Mouse (Mus musculus): ENCODE data around the gene Slc31a1.

Slc31a1 gene

DNA sequence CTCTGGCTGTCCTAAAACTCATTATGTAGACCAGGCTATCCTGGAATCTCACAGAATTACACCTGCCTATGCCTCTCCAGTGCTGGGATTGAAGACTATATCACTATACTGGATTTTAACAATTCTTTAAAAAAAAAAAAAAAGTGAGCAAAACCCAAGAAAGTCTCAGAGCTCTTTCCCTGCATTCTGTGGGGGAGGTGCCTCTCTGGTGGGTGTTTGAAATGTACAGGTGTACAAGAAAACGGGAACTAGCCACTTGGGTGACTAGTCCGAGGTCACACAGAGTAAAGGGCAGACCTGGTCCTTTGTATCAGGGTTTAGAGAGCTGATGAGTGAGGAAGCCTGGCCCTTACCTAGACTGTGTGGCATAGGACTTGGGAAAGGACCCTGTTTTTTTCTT is 1.9 kb downstream of the Slc31a1 start:
- no peak for DNase-seq (ENCODE audit: low spot score)

DNA sequence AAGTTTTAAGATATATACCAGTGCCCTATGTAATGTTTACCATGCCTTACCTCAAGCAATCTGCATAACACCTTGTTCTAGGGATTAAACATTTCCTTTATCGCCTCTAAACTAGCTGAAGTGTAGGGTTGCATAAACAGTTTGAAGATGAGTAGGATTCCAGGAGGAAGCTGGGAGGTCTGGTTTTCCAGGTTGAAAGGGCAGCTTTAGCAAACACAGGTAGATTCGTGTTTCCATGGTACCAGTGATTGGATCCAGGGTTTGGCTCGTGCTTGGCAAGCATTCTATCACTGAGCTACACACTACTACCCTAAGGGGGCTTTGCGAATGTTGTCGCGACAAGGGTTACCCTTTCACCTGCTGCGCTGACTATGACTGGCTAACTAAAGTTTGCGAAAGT is 3.8 kb downstream of the Slc31a1 start:
- DNase-seq (ENCODE audit: low spot score), result no peak

DNA sequence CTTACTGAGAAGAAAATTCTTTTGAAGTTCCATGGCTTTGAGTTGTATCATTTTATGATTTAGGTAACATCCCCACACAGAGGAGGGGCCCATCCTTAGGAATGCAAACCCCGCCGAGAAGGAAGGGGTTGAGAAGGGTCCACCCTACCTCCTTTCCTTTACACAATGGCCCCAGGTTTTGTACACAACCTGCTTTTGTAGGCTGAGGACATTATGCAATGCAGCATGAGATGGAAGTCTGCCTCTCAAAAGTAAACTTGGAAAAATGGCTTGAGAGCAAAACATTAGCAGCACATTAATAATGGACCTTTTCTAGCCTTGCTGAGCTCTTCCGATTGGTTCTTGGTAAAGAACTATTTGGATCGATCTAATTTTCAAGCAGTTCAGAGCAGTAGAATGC is 5.8 kb downstream of the Slc31a1 start:
- DNase-seq (ENCODE audit: low spot score), result no peak

DNA sequence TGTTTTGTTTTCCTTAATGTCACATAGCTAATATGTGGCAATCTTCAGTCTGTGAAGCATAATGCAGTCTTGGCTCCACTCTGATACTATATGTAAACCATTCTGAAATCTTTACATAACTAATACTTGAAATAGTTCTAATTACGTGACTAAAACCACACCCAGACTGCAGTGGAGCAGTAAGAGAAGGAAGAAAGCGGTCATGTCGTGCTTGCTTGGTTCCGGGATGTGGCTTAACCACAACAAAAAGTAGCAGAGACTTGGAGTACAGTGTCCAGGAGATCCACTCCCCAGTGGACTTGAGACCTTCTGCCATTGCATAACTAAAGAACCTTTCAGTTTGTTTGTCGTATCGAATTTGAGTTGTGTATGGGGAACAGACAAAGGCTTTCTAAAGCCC is 7.1 kb downstream of the Slc31a1 start:
- no peak for DNase-seq (ENCODE audit: low spot score)

DNA sequence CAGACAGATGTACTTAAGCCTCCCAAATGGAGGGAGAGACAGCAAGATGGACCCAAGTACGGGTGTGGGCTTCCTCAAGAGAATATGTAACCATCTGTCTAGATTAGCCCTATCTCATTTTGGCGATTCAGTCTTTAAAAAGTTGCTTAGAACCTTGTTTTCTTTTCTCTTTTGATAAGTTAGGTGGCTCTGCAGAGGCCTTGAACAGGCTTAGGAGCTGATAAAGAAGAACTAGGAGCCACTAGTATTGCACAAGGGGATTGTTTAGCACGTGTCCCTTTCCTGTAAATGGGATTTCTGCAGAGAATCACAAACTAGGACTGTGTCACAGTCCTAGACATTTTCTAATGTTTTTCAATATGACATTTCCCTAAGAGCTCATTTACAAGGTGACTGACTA is 8.6 kb downstream of the Slc31a1 start:
- no peak for DNase-seq (ENCODE audit: low spot score)

DNA sequence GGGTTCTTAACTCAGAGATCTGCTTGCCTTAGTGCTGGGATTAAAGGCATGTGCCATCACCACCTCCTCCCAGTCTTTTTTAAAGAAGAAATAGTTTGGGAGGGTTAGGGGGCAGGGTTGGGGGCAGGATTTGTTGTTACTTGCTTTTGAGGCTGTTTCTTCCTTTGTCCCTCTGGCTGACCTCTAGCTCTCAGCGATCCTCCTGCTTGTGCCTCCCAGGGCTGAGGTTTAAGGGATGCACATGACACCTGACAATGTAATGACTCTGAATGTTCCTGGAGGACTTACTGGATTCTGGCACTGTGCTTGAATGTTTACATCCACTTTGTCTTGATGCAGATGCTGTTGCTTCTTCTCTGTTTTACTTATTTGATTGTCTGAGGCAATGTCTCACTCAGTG is 11.9 kb downstream of the Slc31a1 start:
- DNase-seq (ENCODE audit: low spot score), result no peak

DNA sequence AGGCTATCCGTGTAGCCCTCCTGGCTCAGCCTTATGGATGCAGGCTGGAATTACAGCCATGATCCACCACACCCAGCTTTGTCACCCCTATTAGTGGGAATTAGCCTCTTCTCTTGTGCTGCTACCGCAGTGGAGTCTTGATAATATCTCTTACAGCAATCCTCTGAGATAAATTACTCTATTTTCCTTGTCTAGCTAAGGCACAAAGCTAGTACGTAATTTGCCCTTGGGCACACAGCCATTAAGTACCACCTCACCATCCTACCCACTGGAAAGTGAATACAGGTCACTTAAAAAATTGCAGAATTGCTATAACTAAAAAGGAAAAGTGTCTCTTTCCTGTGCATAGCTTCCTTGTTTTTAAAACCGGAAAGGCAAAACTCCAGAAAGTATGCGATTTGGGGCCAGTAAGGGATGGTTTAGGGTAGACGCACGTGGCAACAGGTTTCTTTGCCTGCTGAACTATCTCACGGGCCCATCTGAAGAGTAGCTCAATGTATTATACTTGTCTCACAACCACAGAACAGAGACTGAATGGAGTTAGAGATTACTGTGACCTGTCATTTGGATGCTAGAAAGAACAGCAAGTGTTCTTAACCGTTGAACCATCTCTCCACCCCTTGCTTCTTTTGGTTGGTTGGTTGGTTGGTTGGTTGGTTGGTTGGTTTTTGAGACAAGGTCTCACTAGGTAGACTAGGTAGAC is 12.4 kb downstream of the Slc31a1 start:
- no peak for DNase-seq (ENCODE audit: low spot score)

DNA sequence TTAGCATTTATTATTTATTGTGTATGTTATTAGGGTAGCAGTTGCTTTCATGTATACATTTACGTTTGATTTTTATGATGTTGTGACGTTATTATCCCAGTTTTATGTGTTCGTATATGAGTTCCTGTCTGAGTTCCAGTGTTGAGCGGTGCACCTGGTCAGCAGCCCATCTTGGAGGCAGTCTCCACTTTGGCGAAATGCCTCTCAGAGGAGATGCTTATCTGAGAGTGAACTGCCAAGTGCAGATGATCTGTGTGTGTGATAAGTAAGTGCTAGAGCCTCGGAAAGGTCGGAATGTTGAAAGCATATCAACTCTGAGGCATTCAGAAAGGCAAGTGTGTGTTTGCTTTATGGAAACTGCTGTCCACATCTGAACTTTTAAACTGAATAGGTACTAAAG is 13.1 kb downstream of the Slc31a1 start:
- peak; percentile 54 for DNase-seq (ENCODE audit: low spot score)

DNA sequence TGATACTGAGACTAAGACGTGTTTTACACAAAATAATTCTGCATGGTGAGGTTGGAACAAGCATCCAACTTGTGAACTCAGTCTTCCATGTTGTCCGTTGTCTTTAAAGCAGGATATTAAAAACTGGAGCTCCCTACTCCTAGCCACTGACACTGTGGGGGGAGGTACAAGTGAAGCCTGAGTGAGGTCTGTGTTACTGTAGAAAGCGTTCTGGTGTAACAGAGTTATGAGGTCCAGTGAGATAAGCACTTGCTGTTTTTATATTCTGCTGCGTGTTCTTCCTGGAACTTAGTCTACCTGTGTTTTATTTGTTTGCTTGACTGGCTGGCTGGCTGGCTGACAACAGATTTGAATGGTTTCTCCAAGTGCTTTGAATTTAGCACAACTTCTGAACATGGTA is 13.8 kb downstream of the Slc31a1 start:
- DNase-seq (ENCODE audit: low spot score), result no peak

DNA sequence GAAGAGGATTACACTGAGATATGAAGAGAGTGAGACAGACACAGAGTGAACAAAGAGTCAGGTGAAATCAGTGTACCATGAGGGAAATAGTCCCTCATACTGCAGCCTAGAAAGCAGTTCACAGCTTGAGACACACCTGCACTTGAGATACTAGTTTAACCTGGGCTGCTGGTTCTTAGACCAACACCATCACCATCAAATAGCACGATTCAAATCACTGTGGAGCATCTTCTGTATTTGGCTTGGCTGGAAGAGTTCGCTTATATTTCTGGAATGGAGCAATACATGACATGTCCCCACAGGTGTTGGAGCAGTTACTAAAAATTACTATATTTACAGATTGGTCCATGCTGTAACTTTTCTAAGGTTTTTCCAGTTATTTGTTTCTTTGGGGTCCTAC is 15.6 kb downstream of the Slc31a1 start:
- DNase-seq (ENCODE audit: low spot score), result no peak

DNA sequence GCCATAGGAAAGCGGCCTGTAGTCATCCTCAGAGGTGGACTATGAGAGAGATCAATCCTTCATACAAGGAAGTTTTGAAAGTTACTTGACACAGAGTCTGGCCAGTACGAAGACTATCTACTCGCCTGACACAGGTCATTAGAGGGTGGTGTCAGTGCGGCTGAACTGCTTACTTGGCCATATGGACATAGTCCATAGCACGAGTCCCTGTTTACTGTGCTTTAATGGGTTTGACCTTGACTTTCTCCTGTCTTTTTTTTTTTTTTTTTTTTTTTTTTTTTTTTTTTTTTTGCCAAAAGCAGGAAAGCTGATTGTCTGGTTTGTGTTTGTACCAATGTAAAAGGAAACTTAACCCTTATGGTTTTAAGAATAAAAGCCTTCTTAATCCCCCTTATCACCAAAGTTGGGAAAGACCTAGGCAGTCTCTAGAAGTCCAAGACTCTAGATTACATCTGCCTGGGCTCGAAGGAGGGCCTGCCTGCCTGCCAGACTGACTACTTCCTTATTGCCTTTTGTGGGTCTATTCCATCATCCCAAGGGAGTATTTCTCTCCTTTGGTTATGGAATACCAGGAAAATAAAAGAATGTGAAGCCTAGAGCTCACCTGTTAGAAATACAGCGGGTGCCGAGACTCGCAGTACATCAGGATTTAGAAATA is 19.3 kb downstream of the Slc31a1 start:
- no peak for DNase-seq (ENCODE audit: low spot score)

DNA sequence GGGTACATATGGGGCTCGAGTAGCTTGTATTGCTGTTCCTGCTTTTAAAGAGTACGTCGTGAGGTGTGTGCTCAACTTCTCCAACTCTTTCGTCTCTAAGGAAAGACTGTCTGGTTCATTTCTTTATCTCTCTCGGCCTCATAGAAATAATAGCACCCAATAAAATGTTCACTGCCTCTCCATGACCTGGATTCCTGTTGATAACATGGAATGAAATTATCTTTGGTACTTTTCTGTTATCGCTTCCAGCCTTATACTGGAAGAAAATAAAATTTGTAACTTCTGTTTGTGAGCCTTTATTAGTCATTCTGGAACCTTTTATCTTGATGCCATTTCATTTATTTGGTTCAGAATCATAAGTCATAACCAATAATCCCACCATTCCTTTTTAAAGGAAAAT is 22.7 kb downstream of the Slc31a1 start:
- DNase-seq (ENCODE audit: low spot score), result no peak

DNA sequence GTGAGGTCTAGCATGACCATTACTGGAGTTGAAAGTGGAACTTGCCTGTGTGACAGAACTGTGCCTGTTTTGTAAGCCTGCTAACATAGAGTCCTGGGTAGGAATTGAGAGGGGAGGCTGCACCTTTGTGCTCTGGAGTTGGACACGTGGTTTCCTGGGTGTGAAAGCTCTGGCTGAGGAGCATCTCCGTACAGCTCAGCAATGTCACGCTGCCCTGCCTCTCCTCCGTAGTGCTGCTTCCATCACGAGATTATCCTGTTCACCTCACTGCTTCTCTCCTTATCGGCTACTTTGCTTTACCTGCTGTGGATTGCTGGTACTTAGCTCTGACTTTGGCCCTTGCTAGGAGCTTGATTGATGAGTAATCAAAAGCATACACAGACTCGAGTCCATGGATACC is 23.2 kb downstream of the Slc31a1 start:
- no peak for DNase-seq (ENCODE audit: low spot score)

DNA sequence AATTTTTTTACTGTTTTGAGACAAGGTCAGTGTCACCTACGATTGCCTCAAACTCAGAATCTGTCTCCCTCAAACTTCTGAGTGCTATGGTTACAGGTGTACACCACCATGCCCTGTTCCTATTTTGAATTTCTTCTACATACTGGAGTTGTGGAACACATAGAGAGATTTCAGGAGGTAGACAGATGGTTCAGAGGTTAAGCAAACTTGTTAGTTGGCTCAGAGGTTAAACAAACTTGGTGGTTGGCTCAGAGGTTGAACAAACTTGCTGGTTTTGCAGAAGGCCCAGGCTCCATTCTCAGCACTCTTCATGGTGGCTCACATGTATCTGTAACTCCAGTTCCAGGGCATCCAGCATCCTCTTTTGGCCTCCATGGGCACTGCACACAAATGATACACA is 23.6 kb downstream of the Slc31a1 start:
- DNase-seq (ENCODE audit: low spot score), result no peak

DNA sequence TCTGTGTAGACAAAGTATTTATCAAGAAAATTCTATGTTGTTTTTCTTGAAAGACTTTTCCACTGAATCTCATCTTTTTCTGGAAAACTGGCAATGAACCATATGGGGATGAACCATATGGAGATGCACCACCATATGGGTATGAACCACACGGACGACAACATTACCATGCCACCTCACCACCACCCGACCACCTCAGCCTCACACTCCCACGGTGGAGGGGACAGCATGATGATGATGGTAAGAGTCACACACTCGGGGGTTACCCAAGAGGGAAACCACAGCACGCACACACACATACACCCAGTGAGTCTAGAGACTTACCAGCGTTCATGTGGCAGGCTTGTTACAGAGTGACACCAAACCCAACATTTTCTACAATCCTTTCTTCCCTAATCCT is 24.9 kb downstream of the Slc31a1 start:
- DNase-seq (ENCODE audit: low spot score), result no peak

DNA sequence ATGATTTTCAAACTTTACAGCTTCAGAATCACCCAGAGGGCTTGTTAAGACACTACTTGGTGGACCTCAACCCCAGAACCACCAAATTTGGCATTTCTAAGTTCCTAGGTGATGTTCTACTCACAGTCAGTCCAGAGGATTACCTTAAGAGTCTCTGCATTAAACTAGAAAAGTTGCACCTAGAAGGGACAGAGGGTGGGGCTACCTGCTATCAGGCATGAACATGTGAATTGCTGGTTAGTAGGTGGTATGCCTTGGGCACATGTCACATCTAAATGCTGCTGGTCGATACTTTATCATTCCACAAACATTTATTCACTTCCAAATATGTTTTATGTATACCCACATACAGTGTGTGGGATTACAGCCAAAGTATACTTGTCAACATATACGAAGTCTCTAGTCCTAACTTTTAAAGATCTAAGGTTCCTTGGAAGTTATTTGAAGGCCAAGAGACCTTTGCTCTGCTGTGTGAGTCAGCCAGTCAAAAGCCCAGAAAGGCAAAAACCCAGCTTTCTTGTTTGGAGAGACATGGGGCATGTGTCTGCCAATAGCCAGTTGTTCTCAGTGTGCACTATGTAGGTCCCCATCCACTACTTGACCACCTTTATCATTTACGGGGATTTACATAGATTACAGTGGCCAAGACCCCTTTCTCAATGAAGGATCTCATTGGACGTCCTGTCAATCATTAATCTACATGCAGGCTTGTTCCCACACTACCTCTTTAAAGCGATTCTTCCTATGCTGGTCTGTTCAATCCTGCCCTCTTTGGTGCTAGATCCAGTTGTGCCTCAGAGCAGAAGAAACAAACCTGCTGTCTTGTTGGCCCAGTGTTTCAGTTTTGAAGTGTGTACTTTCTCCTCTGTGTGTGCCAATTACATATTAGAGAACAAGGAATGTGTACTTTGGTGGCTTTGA is 29.3 kb downstream of the Slc31a1 start:
- no peak for DNase-seq (ENCODE audit: low spot score)

DNA sequence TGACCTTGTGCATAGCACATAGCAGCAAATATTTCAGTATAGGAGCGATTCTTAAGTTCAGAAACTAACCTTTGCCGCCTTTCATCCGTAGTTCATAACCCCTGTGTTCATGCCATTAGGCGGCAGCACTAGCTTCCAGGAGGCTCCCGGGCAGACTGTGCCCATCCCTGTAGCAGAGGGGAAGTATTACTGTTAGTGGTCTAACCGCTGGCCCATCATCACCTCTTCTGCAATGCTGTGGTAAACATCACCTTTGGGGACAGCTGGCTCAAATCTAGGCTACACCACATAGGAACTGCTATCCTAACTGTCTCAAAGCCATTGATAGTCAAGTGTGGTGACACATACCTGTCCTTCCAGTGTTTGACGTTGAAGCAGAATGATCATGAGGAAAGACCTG is 31.4 kb downstream of the Slc31a1 start:
- DNase-seq (ENCODE audit: low spot score), result no peak

DNA sequence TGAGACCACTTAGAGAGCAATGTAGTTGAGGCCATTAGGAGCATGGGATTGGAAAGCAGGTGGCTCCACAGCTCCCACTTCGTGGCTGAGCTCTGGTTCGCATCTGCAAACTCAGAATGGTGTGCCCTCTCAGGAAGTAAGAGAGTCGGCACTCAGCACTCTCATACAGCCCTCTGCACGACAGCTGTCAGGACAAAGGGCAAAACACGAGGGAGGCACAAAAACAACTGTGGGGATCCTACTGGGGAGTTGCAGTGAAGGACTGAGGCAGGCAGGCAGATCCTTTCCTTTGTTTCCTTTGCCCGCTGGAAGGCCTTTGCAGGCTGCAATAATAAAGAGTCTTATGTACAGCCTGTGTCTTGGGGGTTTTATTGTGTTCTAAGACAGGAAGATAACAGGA is 32.9 kb downstream of the Slc31a1 start:
- no peak for DNase-seq (ENCODE audit: low spot score)

DNA sequence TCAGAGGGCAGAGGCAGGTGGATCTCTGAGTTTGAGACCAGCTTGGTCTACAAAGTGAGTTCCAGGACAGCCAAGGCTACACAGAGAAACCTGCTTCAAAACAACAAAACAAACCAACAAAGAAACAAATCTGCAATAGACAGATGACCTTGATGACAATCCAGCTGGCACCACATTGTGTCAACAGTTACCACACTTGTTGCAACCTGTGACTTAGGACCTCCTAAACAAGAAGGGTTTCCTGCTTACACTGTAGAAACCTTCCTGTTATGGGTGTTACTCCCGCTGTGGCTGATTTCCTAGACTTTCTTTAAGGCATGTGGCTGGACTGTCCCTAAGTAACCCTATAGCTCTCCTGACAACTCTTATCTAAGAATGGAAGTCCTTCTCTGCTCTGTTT is 35.3 kb downstream of the Slc31a1 start:
- no peak for DNase-seq (ENCODE audit: low spot score)

DNA sequence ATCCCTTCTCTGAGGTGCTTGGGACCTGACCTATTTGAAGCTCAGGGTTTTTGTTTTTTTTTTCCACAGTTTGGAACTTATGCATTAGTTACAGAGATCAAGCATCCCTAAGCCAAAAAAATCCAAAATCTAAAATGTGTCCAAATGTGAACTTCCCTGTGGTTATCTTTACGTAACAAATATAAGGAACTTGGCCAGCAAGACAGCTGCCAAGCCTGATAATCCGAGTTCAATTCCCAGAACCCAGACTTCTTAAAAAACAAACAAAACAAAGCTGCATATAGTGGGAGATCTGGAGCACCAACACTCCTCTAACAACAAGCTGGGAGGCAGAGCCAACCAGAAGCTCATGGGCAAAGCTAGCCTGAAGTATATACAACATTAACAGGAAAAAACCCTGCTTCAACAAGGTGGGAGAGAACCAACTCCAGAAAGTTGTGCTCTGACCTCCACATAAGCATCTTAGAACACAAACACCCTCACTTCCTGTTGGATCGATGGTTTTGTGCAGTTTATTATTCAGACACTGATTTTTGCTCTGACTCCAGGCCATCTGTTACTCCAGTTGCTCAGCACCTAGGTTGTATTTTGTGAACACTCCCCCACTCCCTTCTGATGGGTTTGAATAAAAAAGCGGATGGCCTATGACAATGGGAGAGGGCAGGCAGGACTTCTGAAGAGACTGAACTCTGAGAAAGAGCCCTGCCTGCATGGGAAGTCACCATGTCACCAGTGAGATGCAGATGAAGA is 37.3 kb downstream of the Slc31a1 start:
- DNase-seq (ENCODE audit: low spot score), result no peak

DNA sequence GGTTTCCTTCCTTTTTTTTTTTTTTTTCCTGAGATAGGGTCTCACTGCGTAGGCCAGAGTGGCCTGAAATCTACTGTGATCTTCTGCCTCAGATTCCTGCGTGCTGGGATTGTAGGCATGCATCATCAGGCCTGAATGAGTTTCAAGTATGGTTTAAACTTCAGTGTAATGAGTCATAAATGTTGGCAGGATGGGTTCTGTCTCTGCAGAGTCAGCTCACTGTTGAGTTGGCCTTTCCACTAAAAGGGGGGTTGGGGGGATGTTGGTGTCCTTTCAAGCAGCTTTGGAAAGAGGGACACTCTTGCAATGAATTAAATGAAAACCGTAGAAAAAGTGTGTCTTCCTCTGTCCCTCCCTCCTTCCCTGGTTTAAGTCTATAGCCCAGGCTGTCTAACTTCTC is 38.4 kb downstream of the Slc31a1 start:
- peak; percentile 8 for DNase-seq (ENCODE audit: low spot score)

DNA sequence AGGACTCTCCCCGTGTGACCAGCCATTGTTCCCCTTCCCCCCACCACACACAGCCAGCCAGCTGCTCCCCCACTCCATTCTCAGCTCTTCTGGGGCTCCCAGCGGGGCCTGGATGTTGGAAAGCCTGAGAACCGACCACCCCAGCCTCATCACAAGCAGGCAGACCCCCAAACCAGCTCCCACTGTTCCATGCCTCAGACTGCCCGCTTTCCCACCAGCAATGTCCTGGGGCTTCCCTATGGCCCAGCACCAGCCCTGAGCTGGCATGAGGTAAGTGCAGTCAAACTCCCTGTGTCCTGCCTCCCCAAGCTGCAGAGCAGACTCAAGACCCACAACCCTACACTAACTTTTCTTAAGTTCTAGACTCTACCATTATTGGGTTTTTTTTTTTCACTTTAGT is 45.6 kb downstream of the Slc31a1 start:
- no peak for DNase-seq (ENCODE audit: low spot score)

All from urinary bladder, postnatal 14 days (tissue).